In the genomic region with DNA sequence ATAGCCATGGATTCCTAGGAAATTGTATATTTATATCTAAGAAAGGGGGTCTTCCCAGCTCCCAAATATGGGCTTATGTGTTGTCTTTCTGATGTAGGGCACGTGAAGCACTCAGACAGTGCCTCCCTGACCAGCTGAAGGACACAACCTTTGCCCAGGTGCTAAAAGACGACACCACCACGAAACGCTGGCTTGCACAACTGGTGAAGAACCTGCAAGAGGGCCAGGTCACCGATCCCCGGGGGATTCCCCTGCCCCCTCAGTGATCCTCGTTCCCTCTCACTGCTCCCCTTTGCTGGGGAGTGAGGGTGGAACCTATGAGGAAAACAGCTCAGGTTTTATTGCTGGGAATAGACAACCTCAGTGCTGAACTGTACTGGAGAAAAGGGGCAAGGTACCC, we compare ENCODE assay signal across 13 mouse cellular contexts. TPM values are rescaled to one million over a fixed set of nuclear protein-coding genes. Genes with fewer than 3 reads are reported as not detected.
"Had no signal": no experiment of that assay in that cellular context is flagged by ENCODE, and none has a peak within 500 bp of the region (broad histone marks: within the 10 kb centered on the region; RNA-seq: fewer than 3 reads in every experiment).

No protein-coding gene starts in this region.

- H3K9me3 ChIP-seq: limb, embryonic 12.5 days; limb, embryonic 15.5 days; lung, embryonic 15.5 days had no signal

- DNase-seq: left cerebral cortex, postnatal 4 days; lung, adult 18-20 months; lung, postnatal 10 days; lung, postnatal 36 days; midbrain, embryonic 14.5 days; thymus, adult 18-20 months had no signal

- ATAC-seq: intestine, postnatal 0 days had no signal

- H3K4me2 ChIP-seq: limb, embryonic 12.5 days; limb, embryonic 15.5 days; lung, embryonic 15.5 days; midbrain, embryonic 11.5 days had no signal

- H3K27me3 ChIP-seq: limb, embryonic 12.5 days; limb, embryonic 15.5 days; lung, embryonic 15.5 days had no signal

- H3K4me1 ChIP-seq: limb, embryonic 12.5 days; limb, embryonic 15.5 days; lung, embryonic 15.5 days had no signal

- H3K4me3 ChIP-seq: limb, embryonic 12.5 days; limb, embryonic 15.5 days; lung, embryonic 15.5 days had no signal

- H3K27ac ChIP-seq: limb, embryonic 12.5 days; limb, embryonic 15.5 days; lung, embryonic 15.5 days had no signal

- H3K9ac ChIP-seq: limb, embryonic 12.5 days; limb, embryonic 15.5 days; lung, embryonic 15.5 days had no signal

RNA-seq across cellular contexts. Expression of a gene that starts 14.1 kb away (rescaled TPM):
- polyA plus RNA-seq: small intestine, adult 2 months; spleen, adult 2 months had no signal
